Mouse (Mus musculus) CH12.LX (cell line): ENCODE data around the gene Khk.

Source experiments
- CTCF ChIP-seq, 2 experiments: IDR thresholded peaks in 1 of 2; conservative IDR thresholded peaks in 1 of 2; 2 replicates each; pipeline ENCODE4 v1.5.1; 2011 to 2012; ENCODE audit warnings: low read depth in 2 of 2, low read length in 2 of 2, improper control_type of control experiment in 1 of 2, inconsistent platforms in 1 of 2, mild to moderate bottlenecking in 1 of 2, moderate library complexity in 1 of 2
- MXI1 ChIP-seq: IDR thresholded peaks from 2 replicates; pipeline ENCODE4 v1.6.1; 2011; ENCODE audit warnings: mild to moderate bottlenecking, low read depth, low read length, improper control_type of control experiment
- PAX5 ChIP-seq: IDR thresholded peaks from 2 replicates; pipeline ENCODE4 v1.6.1; 2012; ENCODE audit warnings: low read length, inconsistent platforms, mixed read lengths
- TBP ChIP-seq: conservative IDR thresholded peaks from 2 replicates; pipeline ENCODE4 v1.6.1; 2011; ENCODE audit warnings: low read depth, low read length, improper control_type of control experiment

- TF ChIP-seq TBP (no peak), MXI1 (0 out of 2 replicates have a peak, but pooled peaks have one; percentile 29), CTCF (conservative IDR thresholded peaks at IDR 0.05 in 1 of 2, IDR thresholded peaks at IDR 0.05 in 1 of 2; ENCODE audit: low read depth in 2 of 2, low read length in 2 of 2) (peak; percentile 54 to 81; a peak in 3 of 4 replicates), PAX5 (no peak)
Measured at GRCm38 (mm10) chr5:30921256-30922033, at the start of gene Khk.
